In genomic region chr3:32537556-32537955, GRCm38 (mm10) we compare ENCODE assay signal across 10 mouse cellular contexts. TPM values are rescaled to one million over a fixed set of nuclear protein-coding genes. Genes with fewer than 3 reads are reported as not detected.
DNase-seq lines count a peak whose midpoint lies in the region; ATAC-seq lines count a peak whose summit lies in the region.
"Had no signal": no experiment of that assay in that cellular context is flagged by ENCODE, and none has a peak within 500 bp of the region (broad histone marks: within the 10 kb centered on the region; RNA-seq: fewer than 3 reads in every experiment).

No protein-coding gene starts in this region.

- no peaks in the 10 kb centered on the region for H3K27me3 ChIP-seq in embryonic facial prominence, embryonic 10.5 days (replicated peaks; ENCODE audit: low read depth, poor library complexity, severe bottlenecking)

- peak; percentile 93 for DNase-seq in Muller cell, postnatal 12 days (ENCODE audit: inconsistent ontology term)
- peak; percentile 71 for DNase-seq in adrenal gland, adult 8-10 months
- peak; percentile 27 to 66 for DNase-seq in frontal cortex, postnatal 36 days (ENCODE audit: low spot score in 2 of 2)
- DNase-seq in layer of hippocampus, adult 11-12 months (ENCODE audit: low spot score) = peak; percentile 55
- peak; percentile 86 for DNase-seq in lung, postnatal 10 days
- DNase-seq in embryonic facial prominence, embryonic 10.5 days (ENCODE audit: low spot score) = no peak

- ATAC-seq in granulocyte monocyte progenitor cell, adult 5-6 weeks (replicated peaks; ENCODE audit: poor library complexity, severe bottlenecking) = no peak
- no peak for ATAC-seq in megakaryocyte, adult 5-6 weeks (ENCODE audit: poor library complexity, severe bottlenecking)

- WGBS in embryonic facial prominence, embryonic 10.5 days = 78% methylated on average over 1 of the region's 1 CpGs

- H3K4me1 ChIP-seq in embryonic facial prominence, embryonic 10.5 days = no peaks in the 10 kb centered on the region

- H3K4me3 ChIP-seq in embryonic facial prominence, embryonic 10.5 days = no peak overlapping the region

- H3K9me3 ChIP-seq in embryonic facial prominence, embryonic 10.5 days = no peaks in the 10 kb centered on the region

- H3K27ac ChIP-seq in embryonic facial prominence, embryonic 10.5 days (replicated peaks) = no peak overlapping the region

- peaks cover 80% of the 10 kb centered on the region for H3K36me3 ChIP-seq in embryonic facial prominence, embryonic 10.5 days (replicated peaks)

RNA-seq across cellular contexts. Expression of gene Mfn1, which starts 8.3 kb away (rescaled TPM):
- 100 to 1,000 TPM in 3 of 4 experiments, 10 to 100 TPM in 1; 93.1 to 124 (median 115) TPM for total RNA-seq in adrenal gland, adult 8-10 months (2022)
- total RNA-seq in granulocyte monocyte progenitor cell, adult 5-6 weeks (2014; fragmentation: Nextera tagmentation) = 8.9 and 28.4 TPM in 2 replicates
- 64.5 and 101 TPM in 2 replicates for total RNA-seq in granulocyte monocyte progenitor cell, adult 5-6 weeks (2017)
- polyA plus RNA-seq in embryonic facial prominence, embryonic 10.5 days (2016; fragmentation: Nextera tagmentation; extraction: Ambion mirVana) = 23.9 and 24.9 TPM in 2 replicates
- total RNA-seq in megakaryocyte, adult 5-6 weeks (2015) = 20.3 and 29.8 TPM in 2 replicates
- 16.9 and 21.4 TPM in 2 replicates for total RNA-seq in megakaryocyte, adult 5-6 weeks (2017)

RNA-seq across cellular contexts. Expression of gene Zfp639, which starts 27.5 kb away (rescaled TPM):
- total RNA-seq in adrenal gland, adult 8-10 months (2022) = 10 to 100 TPM; 30.3 to 51.2 (median 37.4) TPM
- total RNA-seq in granulocyte monocyte progenitor cell, adult 5-6 weeks (2014; fragmentation: Nextera tagmentation) = 45.9 and 55.1 TPM in 2 replicates
- total RNA-seq in granulocyte monocyte progenitor cell, adult 5-6 weeks (2017) = 41.1 and 79.6 TPM in 2 replicates
- polyA plus RNA-seq in embryonic facial prominence, embryonic 10.5 days (2016; fragmentation: Nextera tagmentation; extraction: Ambion mirVana) = 40.7 and 41.0 TPM in 2 replicates
- 32.8 and 37.5 TPM in 2 replicates for total RNA-seq in megakaryocyte, adult 5-6 weeks (2015)
- 36.0 and 39.4 TPM in 2 replicates for total RNA-seq in megakaryocyte, adult 5-6 weeks (2017)

RNA-seq across cellular contexts. Expression of gene Kcnmb3, which starts 45.5 kb away (rescaled TPM):
- total RNA-seq in adrenal gland, adult 8-10 months (2022) = 1 to 10 TPM in 1 of 4 experiments, under 1 TPM in 2, not detected in 1; 0.18 to 2.8 (median 0.38) TPM
- not detected in 2 replicates for total RNA-seq in granulocyte monocyte progenitor cell, adult 5-6 weeks (2014; fragmentation: Nextera tagmentation)
- total RNA-seq in granulocyte monocyte progenitor cell, adult 5-6 weeks (2017) = not detected in 2 replicates
- polyA plus RNA-seq in embryonic facial prominence, embryonic 10.5 days (2016; fragmentation: Nextera tagmentation; extraction: Ambion mirVana) = 0.09 TPM in 1 of 2 replicates, not detected in the other
- total RNA-seq in megakaryocyte, adult 5-6 weeks (2015) = not detected in 2 replicates
- total RNA-seq in megakaryocyte, adult 5-6 weeks (2017) = not detected in 2 replicates
- total RNA-seq: hematopoietic stem cell, adult 5-6 weeks had no signal
- polyA plus RNA-seq: neural tube, embryonic 11.5 days had no signal
